Mouse (Mus musculus): ENCODE measurements around the gene Ep300.
"Not testable (repeated sequence)": the region's sequence is repeated elsewhere in the genome, so short reads cannot be mapped to it uniquely, and the experiment has no call there.

Gene Ep300

DNA sequence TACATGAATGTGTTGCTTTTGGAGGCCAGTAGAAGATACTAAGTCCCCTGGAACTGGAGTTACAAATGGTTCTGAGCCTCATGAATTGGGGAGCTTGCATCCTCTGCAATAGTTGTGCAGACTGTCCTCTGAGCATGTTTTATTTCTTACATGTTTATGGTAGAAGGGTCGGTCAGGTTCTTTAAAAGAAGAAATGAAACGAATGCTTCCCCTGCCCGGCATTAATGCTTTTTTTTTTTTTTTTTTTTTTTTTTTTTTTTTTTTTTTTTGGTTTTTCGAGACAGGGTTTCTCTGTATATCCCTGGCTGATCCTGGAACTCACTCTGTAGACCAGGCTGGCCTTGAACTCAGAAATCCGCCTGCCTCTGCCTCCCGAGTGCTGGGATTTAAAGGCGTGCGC lies 13.6 kb downstream of the Ep300 start:
- not testable (repeated sequence) for DNase-seq

DNA sequence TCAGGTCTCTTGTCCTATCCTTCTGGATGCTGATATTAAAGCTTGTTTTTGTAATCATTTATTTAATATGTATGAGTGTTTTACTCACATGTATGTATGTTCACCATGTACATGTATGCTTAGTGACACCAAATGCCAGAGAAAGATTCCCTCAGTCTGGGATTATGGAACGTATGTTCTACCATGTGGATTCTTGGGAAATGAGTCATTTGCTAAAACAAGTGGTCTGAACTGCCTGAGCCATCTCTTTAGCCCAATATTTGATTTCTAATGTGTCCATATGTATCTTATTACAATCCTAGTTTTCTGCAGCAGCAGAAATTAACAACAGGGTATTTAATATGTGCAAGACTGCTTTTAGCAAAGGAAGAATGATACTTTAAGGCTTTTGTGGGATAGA lies 20.1 kb downstream of the Ep300 start:
- DNase-seq = no peak

DNA sequence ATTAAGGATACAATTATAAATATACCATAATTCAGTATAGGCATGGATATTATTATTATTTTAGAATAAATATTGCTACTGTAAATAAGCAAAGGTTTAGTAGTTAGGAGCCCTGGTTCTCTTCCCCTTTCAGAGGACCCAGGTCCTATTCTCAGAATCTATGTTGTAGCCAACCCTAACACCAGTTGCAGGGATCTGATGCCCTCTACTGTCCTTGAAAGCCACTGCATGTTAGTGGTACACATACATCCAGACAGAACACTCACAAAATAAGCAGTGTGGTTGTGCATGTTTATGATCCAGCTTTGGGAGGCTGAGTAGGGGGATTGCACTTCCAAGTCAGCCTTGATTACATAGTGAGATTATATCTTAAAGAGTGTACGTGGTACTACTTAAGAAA lies 21.5 kb downstream of the Ep300 start:
- peak; percentile 36 for DNase-seq

DNA sequence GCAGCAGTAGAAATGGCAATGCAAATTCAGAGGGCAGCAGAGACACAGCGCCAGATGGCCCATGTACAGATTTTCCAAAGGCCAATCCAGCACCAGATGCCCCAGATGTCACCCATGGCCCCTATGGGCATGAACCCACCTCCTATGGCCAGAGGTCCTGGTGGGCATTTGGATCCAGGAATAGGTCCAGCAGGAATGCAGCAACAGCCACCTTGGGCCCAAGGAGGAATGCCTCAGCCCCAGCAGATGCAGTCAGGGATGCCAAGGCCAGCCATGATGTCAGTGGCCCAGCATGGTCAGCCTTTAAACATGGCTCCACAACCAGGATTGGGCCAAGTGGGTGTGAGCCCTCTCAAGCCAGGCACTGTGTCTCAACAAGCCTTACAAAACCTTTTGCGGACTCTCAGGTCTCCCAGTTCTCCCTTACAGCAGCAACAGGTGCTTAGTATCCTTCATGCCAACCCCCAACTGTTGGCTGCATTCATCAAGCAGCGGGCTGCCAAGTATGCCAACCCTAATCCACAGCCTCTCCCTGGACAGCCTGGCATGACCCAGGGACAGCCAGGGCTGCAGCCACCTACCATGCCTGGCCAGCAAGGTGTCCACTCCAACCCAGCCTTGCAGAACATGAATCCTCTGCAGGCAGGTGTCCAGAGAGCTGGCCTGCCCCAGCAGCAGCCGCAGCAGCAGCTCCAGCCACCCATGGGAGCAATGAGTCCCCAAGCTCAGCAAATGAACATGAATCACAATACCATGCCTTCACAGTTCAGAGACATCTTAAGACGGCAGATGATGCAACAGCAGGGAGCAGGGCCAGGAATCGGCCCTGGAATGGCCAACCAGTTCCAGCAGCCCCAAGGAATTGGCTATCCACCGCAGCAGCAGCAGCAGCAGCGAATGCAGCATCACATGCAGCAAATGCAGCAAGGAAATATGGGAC lies 64.6 kb downstream of the Ep300 start:
- no peak for DNase-seq

DNA sequence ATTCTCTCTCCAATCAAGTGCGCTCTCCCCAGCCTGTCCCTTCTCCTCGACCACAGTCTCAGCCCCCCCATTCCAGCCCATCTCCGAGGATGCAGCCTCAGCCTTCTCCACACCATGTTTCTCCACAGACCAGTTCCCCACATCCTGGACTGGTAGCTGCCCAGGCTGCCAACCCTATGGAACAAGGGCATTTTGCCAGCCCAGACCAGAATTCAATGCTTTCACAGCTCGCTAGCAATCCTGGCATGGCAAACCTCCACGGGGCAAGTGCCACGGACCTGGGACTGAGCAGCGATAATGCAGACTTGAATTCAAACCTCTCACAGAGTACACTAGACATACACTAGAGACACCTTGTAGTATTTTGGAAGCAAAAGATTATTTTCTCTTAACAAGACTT lies 65.5 kb downstream of the Ep300 start:
- no peak for DNase-seq

DNA sequence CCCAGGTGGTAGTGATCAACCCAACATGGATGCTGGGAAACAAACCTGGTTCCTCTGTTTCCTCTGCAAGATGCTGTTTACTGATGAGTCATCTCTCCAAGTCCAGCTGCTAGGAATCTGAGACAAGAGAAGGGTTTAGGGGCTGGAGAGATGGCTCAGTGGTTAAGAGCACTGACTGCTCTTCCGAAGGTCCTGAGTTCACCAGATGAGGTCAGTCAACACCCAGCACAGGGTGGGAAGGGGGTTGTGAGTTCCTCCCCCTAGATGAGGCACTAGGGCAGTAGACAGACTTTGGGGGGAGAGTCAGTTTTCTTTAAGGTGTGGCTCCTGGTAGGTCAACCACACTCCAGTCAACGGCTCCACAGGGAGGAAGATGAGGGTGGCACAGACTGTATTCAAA lies 76.5 kb downstream of the Ep300 start:
- DNase-seq = no peak

DNA sequence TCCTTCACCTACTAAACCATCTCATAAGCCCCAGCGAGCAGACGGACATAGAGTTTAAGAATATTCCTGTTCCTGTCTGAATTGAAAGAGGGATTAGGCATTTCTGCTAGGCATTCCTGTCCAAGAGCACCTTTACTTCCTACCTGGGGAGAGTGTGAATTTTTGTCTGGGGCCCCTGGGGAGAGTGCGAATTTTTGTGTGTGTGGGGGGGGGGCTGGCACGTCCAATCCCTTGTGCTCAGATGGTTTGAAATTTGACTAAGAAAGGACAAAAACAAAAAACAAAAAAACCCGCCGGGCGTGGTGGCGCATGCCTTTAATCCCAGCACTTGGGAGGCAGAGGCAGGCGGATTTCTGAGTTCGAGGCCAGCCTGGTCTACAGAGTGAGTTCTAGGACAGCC lies 78.1 kb downstream of the Ep300 start:
- no peak for DNase-seq

DNA sequence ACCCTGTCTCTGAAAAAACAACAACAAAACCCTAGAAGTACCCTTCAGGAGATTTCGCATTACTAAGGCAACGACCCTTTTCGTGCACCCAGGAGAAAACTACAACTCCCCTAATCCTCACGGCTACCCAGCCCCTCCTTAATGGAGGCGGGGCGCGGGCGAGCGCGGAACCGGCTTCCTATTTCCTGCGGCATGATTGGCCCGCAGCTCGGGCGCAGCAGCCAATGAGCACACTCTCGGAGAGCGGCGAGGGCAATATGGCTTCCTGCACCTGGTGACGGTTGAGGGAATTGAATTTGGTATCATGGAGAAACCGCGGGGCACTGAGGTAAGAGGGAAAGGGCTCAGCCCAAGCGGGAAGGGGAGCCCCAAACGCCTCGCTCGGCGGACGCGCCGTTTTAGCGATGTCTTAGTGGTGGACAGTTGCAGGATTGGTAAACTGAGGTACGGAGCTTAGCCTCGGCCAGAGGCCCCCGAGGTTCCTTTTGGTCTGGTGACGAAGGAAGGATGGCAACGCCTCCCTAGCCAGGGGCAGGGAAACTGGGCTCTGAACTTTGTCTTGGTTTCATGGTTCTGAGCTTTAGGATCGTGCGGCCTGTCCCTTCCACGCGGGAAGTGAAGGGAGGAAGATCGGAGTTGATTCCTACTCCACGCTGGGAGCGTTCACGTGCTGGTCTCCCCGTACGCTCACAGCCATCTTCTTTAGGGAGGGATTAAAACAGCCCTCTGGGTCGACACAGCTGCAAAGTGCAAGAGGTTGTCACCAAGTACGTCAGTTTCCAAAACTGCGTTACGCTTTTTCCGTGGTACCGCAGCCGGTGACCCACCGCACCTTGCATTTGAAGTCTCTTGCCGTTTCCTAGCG lies 78.8 kb downstream of the Ep300 start, which contains the start of gene L3mbtl2:
Gene L3mbtl2, plus strand, starts transcription at position 193 of the 865 bp plus-strand sequence.
- peak; percentile 93 for DNase-seq

DNA sequence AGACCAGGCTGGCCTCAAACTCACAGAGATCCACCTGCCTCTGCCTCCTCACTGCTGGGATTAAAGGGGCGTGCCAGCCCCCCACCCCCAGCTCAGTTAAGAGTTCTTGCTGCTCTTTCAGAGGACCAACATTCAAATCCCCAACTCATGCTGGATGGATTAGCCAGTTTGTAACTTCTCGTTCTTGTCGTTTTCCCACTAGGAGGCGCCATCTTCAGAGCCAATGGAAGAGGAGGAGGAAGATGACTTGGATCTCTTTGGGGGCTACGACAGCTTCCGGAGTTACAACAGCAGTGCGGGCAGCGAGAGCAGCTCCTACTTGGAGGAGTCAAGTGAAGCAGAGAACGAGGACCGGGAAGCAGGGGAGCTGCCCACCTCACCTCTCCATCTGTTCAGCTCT lies 81.8 kb downstream of the Ep300 start:
- DNase-seq = no peak

DNA sequence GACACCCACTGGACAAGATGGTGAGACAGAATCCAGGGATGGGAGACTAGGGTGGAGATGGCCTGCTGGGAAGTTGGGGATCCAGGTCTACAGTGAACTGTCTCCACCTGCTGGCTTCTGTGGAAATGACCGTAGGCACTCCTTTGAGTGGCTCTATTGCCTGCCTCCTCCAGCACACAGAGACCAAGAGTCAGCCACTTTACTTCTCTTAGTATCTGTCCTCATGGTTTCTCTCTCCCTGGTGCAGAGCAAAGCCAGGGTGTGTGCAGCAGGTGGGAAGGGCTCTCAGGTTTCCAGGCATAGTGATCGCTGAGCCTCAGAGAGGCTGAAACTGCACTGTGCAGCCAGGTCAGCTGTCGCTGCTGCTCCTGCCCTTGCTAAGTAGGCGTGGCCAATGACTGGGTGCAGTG lies 85.1 kb downstream of the Ep300 start:
- peak; percentile 44 for DNase-seq

DNA sequence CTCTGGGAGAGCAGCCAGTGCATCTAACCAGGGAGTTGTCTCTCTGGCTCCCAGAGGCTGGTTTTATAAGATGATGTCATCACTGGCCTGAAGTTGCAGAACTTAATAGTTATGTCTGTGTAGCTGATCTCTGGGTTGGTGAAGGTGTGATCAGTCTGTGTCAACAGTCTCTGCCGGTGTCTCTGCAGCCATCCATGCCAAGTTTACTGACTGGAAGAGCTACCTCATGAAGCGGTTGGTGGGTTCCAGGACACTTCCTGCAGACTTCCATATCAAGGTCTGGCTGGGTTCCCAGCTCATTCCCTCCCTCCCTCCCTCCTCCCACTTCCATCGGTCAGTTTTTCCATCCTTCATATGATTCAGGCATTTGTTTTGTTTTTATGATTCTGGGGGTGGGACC lies 91.5 kb downstream of the Ep300 start:
- no peak for DNase-seq

DNA sequence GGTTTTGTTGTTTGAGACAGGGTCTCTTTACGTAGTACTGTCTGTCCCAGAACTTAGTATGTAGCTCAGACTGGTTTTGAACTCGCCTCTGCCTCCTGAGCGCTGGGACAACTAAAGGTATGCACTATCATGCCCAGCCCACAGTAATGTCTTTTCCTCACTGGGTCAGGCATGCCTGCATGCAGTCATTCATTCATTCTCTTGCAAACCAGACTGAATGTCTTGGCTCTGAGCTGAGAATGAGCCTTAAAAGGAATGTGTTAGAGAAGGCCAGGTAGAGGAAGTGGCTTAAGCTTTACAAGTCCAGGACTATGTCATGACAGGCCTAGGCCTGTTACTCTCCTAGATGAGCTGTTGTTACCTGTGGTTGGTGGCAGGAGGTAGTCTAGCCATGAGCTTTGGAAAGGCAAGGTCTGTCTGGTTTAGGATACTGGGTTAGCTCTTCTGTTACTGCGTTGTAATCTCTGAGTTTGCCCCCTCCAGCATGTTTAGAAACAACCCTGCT lies 95.2 kb downstream of the Ep300 start:
- DNase-seq = no peak

DNA sequence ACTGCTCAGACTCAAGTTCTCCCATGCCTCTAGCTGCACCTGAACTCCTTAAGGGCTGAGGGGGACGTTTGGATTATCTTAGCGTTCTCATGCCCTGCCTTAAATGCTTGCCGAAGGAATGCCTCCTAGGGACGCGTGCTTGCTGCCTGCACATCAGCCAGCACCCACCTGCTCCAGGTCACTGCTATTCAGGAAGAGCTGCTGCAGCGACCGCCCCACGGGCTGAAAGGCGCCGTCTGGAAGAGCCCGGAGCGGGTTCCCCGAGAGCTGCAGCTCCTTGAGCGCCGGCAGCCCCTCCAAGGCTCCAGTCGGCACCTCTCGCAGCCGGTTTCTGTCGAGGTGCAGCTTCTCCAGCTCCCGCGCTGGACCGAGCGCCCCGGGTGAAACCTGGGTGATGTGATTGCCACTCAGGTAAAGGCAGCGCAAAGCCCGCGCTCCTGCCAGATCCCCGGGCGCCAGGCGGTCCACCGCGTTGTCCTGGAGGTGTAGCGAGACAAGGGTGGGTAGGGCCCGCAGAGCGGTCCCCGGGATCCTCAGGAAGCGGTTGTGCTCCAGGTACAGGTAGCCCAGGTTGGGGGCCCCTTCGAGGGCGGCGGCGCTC lies 108.3 kb downstream of the Ep300 start:
- no peak for DNase-seq

DNA sequence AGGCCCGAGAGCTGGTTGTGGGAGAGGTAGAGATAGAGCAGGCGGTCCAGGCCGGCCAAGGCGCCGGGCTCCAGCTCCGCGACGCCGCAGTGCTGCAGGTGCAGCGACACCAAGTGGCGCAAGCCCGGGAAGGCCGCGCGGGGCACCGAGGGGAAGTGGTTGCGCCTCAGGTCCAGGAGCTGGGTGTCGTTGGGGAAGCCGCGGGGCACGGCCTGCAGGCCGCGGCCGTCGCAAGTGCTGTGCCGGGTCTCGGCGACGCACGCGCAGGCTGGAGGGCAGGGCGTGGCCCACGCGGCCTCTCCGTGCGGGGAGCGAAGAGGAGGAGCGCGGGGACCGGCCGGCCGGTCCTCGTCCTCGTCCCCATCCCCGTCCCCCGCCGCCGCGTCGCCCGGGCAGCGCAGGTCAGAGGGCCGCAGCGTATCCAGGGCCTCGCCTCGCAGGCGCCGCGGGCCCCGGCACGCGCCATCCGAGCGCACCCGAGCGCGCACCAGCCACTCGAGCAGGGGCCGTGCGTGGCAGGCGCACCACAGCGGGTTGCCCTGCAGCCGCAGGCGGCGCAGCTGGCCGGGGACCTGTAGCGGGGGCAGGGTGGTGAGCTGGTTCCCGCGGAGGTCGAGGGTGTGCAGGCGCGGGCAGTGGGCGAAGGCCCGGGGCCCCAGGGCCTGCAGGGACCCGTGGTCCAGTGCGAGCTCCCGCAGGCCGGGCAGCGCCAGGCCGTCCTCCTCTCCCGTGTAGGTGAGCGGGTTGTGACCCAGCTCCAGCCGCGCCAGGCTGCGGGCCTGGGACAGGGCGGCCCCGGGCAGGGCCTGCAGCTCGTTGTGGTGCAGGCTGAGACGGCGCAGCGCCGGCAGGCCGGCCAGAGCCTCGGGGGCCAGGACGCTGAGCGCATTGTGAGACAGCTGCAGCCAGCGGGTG lies 109.1 kb downstream of the Ep300 start:
- peak; percentile 81 for DNase-seq

DNA sequence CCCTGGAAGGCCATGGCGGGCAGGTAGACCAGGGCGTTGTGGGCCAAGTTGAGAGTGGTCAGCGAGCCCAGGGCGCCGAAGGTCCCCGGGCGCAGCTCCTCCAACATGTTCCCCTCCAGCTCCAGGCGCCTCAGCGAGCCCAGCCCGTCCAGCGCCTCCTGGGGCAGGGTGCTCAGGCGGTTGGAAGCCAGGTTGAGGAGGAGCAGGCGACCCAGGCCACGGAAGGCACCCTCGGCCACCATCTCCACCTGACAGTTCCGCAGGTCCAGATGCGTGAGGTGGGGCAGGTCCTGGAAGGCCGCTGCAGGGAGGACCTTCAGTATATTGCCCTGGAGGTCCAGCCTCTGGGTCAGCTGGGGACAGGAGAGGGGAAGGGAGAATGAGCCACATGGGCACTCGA lies 109.7 kb downstream of the Ep300 start:
- DNase-seq = no peak

DNA sequence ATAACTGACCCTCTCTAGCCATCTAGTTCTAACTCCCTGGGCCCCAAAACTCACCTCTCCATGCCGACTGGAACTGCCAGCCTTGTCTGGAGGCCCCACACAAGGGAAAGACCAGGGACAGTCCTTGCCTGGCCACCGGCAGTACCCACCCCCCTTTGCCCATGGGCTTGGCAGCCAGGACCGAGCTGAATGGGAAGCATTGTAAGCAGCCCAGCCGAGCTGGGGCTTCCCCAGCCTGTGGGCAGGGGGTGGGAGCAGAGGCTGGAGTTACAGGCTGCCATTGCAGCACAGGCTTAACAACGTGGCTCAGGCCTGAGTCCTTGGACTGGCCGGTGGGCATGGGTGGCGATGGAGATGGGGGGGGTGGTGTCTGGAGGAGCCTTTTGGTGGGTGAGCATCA lies 112.0 kb downstream of the Ep300 start, which contains the start of gene Chadl:
Gene Chadl, minus strand, starts transcription at position 113 of the 400 bp plus-strand sequence.
- no peak for DNase-seq

DNA sequence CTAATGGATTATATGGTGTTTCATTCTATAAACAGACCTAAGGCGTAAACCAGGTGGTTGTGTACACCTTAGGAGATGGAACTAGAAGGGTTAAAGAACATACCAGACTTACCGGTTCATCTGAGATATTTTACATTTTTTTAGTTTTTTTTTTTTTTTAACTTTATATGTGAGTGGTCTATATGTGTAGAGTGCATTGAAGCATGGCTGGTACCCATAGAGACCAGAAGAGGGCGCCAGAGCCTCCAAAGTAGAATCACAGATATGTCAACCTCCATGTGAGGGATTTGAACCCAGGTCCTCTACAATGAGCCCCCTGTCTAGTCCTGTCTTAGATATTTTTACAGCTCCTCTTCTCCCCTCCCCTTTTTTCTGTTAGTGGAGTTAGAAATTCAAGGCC lies 112.7 kb downstream of the Ep300 start:
- peak; percentile 40 for DNase-seq

DNA sequence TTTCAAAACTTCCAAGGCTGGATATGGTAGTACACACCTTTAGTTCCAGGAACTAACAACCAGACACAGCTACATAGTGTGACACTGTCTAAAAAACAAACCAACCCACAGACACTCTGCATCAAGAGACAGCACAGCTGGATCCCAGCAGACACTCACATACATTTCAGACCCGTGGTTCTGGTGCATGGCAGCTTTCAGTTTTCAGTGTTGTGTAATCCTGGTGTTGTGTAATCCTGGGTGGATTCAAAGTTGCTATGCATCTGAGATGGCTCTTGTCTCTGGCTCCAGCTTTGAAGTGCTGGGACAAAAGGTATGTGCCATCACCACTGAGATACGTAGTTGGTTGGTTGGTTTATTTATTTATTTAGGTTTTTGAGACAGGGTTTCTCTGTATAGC lies 113.4 kb downstream of the Ep300 start:
- DNase-seq = no peak

DNA sequence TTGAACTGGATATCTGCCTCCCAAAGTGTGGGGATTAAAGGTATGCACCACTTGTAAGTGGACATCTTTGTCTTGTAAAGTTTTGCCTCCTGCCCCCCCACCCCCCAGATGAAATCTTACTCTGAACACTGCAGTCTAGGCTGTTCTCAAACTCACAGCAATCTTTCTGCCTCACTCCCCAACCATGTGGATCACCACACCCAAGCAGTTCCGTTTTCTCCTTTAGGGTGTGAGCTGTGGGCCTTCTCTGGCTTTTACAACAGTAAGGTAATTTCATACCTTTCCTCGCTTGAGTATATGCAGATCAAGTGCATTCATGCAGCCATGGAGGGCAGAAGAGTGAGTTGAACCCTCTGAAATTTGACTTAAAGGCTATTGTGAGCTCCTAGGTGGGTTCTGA lies 115.0 kb downstream of the Ep300 start:
- DNase-seq = no peak

DNA sequence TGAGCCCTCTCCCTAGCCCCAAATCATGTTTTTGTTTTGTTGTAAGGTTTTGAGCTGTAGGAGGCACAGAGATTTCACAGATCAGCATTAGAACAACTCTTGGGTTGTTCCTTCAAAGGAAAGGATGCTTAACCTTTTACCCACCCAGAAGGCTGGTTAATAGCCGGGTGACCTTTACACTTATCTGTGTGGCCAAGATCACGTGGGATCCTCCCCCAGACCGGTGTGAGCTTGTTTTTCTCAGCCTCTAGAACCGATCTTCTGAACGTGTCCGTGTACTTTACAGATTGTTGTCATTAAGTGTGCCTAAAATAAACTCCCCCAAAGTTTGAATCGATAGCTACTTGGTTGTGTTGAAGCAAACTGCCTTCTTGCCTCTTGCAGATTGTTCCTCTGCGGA lies 115.5 kb downstream of the Ep300 start:
- no peak for DNase-seq

DNA sequence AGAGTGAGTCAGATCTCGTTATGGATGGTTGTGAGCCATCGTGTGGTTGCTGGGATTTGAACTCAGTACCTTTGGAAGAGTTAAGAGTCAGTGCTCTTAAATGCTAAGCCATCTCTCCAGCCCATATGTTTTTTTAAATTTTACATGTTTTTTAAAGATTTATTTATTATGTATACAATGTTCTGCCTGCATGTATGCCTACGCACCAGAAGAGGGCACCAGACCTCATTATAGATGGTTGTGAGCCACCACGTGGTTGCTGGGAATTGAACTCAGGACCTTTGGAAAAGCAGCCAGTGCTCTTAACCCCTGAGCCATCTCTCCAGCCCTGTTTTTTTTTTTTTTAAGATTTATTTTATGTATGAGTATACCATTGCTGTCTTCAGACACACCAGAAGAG lies 116.2 kb downstream of the Ep300 start:
- DNase-seq = not testable (repeated sequence)

All from liver (tissue).